Mouse (Mus musculus) limb, embryonic 15.5 days (tissue): ENCODE measurements around the gene Glb1l2. TPM values are rescaled to one million over a fixed set of nuclear protein-coding genes. Genes with fewer than 3 reads are reported as not detected.

ENCODE experiments used
- ATAC-seq: fragments of 200-750 bp; cut with Nextera tagmentation; 2 replicates; pipeline ENCODE4 v1.8.0; 2017; ENCODE audit warnings: low read depth, moderate TSS enrichment; ENCODE audit not compliant: insufficient number of reproducible peaks, low FRiP score, low TSS enrichment
- H3K27ac ChIP-seq: fragments of 300-500 bp; sonication (generic); 2 replicates; pipeline ENCODE4 v1.5.1; 2015; ENCODE audit warnings: moderate library complexity, mild to moderate bottlenecking, inconsistent platforms
- H3K27me3 ChIP-seq: fragments of 300-500 bp; sonication (generic); 2 replicates; pipeline ENCODE4 v1.6.1; 2015; ENCODE audit warnings: inconsistent platforms
- H3K36me3 ChIP-seq: fragments of 300-500 bp; sonication (generic); 2 replicates; pipeline ENCODE4 v1.6.1; 2015; ENCODE audit warnings: inconsistent platforms
- H3K4me1 ChIP-seq: fragments of 300-500 bp; sonication (generic); 2 replicates; pipeline ENCODE4 v1.6.1; 2015; ENCODE audit warnings: inconsistent platforms
- H3K4me2 ChIP-seq: fragments of 300-500 bp; sonication (generic); 2 replicates; pipeline ENCODE4 v1.6.1; 2015; ENCODE audit warnings: mild to moderate bottlenecking, inconsistent platforms
- H3K4me3 ChIP-seq: fragments of 300-500 bp; sonication (generic); 2 replicates; pipeline ENCODE4 v1.5.1; 2015; ENCODE audit warnings: mild to moderate bottlenecking, inconsistent platforms
- H3K9ac ChIP-seq: fragments of 300-500 bp; sonication (generic); 2 replicates; pipeline ENCODE4 v1.6.1; 2015; ENCODE audit warnings: inconsistent platforms
- H3K9me3 ChIP-seq: fragments of 300-500 bp; sonication (generic); 2 replicates; pipeline ENCODE4 v1.6.1; 2016; ENCODE audit warnings: inconsistent platforms
- WGBS: fragments of 180-500 bp; shearing (Covaris S2); methylation state at CpG from one replicate; pipeline ENCODE4 v1.1.7; 2015; 5-methylcytosine and 5-hydroxymethylcytosine counted together
- polyA plus RNA-seq: library from polyadenylated mRNA; unstranded; fragments of >200 nt; fragmentation: Nextera tagmentation; extraction: Ambion mirVana; gene quantifications from 2 replicates; pipeline ENCODE4 v1.2.1, GENCODE M21; 2015

Glb1l2 gene
- 4.7 and 5.9 TPM in 2 replicates for polyA plus RNA-seq

DNA sequence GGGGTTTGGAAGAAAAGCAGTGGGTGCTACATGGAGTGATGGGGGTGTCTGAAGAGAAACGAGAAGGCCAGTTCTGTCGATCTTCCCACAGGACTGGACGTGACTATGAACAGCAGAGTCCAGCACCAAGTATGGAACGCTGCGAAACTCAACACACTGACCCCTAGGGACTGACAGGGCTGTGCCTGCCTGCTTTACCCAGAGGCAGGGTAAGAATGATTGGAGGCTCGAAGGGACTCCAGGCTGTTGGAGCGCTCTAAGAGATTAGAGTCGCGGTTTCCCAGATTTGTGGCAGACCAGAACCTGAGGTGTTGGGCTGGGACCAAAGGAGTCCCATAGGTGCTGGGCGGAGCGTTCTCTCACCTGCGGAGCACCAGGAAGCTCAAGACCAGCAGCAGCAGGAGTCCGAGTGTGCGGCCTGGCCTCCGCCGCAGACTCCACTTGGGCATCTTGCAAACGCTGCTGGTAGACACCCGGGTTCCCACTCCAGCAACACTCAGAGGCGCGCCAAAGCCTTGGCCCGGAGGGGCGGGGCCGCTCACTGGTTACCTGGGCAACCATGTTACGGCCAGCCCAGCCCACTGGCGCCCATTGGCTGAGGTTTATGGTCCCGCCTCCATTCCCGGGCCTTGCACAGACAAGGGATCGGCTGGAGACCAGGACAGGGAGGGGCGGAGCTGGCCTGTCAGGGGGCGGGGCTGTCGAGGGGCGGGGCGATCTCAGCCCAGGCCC, at the start of gene Glb1l2:
Glb1l2 (minus strand) TSS at position 534 of the 732 bp plus-strand sequence.
- ATAC-seq, result peak; percentile 100
- peak within 1 kb of the TSS; percentile 42 for H3K9ac ChIP-seq
- peaks cover 11% of the 10 kb centered on the region for H3K4me1 ChIP-seq
- H3K27me3 ChIP-seq, result no peaks in the 10 kb centered on the region
- under 1% methylated on average over 33 of the region's 33 CpGs for WGBS
- H3K27ac ChIP-seq, result 0 out of 2 replicates have a peak within 1 kb of the TSS, but pooled peaks have one; percentile 11
- H3K36me3 ChIP-seq, result no peaks in the 10 kb centered on the region
- H3K9me3 ChIP-seq, result no peaks in the 10 kb centered on the region
- H3K4me3 ChIP-seq, result peak within 1 kb of the TSS; percentile 49
- H3K4me2 ChIP-seq, result peak within 1 kb of the TSS; percentile 89

DNA sequence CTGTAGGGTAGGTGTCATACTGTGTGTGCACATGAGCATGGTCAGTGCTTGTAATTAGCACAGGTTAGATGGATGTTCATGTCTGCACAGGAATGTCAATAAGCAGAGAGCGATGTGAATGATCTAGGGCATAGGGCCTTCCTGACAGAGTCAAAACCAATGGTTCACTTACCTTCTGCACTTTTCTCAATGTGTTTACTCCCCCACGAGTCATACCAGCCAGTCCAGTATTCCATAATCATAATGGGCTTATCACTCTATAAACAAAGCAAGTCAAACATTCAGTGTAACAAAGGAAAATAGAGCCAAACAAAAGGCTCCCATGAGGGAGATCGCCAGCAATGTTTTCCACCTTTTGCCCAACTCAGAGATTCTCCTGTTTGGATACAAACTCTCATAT, 24.8 kb upstream of the Glb1l2 start:
- Histone ChIP-seq H3K9me3 (no peaks in the 10 kb centered on the region), H3K36me3 (no peaks in the 10 kb centered on the region), H3K27ac (no peak overlapping the region), H3K4me3 (no peak overlapping the region), H3K9ac (no peak overlapping the region), H3K4me1 (no peaks in the 10 kb centered on the region), H3K4me2 (no peak overlapping the region), H3K27me3 (no peaks in the 10 kb centered on the region)
- ATAC-seq, result no peak
- 80% methylated on average over 3 of the region's 3 CpGs for WGBS

DNA sequence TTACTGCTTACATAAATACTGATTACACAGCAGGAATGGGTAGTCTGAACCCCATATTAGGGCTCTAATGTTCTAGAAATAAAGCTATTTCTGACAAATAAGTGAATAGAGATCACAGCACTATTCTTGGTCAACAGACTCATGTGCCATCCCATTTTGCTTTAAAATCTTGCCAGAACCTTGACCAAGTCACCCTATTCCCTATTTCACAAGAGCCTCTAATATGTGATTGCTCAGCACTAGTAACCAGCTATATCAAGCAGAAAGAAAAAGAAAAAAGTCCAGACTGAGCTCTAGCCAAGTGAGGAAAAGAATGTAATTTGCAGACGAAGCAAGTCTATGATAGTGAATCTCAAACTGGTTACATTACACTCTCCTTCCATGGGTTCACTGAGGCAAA, 13.7 kb upstream of the Glb1l2 start:
- 71% methylated on average over 1 of the region's 1 CpGs for WGBS
- ATAC-seq, result no peak
- no peak overlapping the region for H3K4me2 ChIP-seq
- no peak overlapping the region for H3K4me3 ChIP-seq
- H3K27ac ChIP-seq, result no peak overlapping the region
- H3K27me3 ChIP-seq, result no peaks in the 10 kb centered on the region
- H3K4me1 ChIP-seq, result no peaks in the 10 kb centered on the region
- H3K9ac ChIP-seq, result no peak overlapping the region
- no peaks in the 10 kb centered on the region for H3K9me3 ChIP-seq
- H3K36me3 ChIP-seq, result no peaks in the 10 kb centered on the region

DNA sequence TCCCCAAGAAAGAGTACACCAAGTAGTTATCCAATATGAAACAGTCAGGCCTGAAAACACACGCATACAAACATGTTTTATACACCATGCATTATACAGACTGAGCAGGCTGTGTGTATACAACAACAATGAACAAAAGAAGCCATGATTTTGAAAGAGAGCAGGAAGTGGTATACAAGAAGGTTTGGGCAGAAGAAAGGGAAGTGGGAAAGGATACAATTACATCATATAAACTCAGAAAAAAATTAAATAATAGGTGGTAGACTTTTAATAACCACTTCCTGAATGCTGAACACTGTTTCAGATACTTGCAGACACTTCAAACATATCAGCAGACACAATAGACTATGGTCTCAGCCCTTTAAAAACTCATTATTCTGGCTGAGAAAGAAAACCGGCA, 2.5 kb upstream of the Glb1l2 start:
- WGBS, result 80% methylated on average over 2 of the region's 2 CpGs

DNA sequence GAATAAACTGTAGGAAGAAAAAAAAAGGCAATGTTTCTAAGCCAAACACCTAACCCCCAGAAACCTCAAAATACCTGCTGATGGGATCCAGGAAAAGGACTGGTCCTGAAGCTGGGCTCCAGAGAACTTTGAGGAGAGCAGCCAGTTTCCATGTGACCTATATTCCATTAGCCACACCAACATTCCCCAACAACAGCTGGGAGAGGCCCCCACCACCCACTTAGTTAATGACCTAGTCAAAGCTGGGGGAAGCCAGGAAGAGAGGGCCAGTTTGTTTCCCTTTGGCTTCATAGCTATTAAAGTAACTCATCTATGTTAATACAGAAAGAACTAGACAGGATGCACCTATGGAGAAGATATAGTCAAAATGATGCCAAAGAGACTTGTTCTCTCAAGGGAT, 1.9 kb downstream of the Glb1l2 start:
- ATAC-seq, result no peak
- no peak overlapping the region for H3K27ac ChIP-seq

More for the DNA sequence above, 2.5 kb upstream of the Glb1l2 start:
- Histone ChIP-seq H3K4me1 (peaks cover 11% of the 10 kb centered on the region), H3K36me3 (no peaks in the 10 kb centered on the region), H3K27ac (no peak overlapping the region), H3K9me3 (no peaks in the 10 kb centered on the region), H3K9ac (no peak overlapping the region), H3K4me2 (no peak overlapping the region), H3K4me3 (no peak overlapping the region), H3K27me3 (no peaks in the 10 kb centered on the region)
- no peak for ATAC-seq

DNA sequence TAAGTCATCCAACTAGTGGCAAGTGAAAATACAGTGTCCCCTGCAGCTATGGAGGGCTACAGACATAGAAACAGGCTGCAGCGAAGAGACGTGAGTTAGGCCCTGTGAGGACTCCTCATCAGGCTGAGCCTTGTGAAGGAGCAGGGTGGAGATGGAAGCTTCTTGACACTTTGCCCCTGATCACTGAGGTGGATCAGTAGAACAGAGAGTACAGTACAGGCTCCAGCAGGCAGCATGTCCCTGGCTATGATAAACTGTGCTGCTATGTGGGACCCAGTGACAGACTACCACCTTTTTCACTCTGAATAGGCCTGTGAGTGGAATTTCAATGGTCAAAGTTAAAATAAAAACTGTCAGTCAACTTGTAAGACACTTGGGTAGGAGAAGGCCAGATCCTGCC, 5.9 kb downstream of the Glb1l2 start:
- no peak for ATAC-seq
- Histone ChIP-seq H3K4me2 (no peak overlapping the region), H3K9ac (no peak overlapping the region), H3K27ac (no peak overlapping the region), H3K36me3 (no peaks in the 10 kb centered on the region), H3K4me1 (no peaks in the 10 kb centered on the region), H3K9me3 (no peaks in the 10 kb centered on the region), H3K4me3 (no peak overlapping the region), H3K27me3 (no peaks in the 10 kb centered on the region)
- WGBS, result 88% methylated on average over 2 of the region's 2 CpGs

More for the DNA sequence above, 1.9 kb downstream of the Glb1l2 start:
- Histone ChIP-seq H3K4me3 (no peak overlapping the region), H3K4me1 (peaks cover 11% of the 10 kb centered on the region), H3K36me3 (no peaks in the 10 kb centered on the region), H3K9ac (no peak overlapping the region), H3K27me3 (no peaks in the 10 kb centered on the region), H3K9me3 (no peaks in the 10 kb centered on the region), H3K4me2 (no peak overlapping the region)

DNA sequence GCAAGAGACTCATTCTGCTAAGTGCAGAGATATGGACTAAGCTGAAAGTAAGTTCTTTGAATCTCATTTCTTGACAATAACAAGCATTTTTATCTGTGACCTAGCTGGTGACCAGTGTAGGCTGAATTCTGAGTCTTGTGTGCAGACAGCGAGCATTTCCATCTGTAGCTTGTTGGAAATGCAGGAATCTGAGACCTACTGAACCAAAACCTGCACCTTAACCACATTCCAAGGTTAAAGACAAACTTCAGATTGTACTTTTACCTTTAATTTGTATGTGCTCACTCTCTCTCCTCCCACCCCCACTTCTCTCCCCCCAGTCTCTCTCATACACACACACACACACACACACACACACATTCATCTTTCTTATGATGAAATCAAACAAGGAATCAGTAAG, 7.5 kb downstream of the Glb1l2 start:
- Histone ChIP-seq H3K9me3 (no peaks in the 10 kb centered on the region), H3K4me2 (no peak overlapping the region), H3K27ac (no peak overlapping the region), H3K36me3 (no peaks in the 10 kb centered on the region), H3K9ac (no peak overlapping the region), H3K27me3 (no peaks in the 10 kb centered on the region), H3K4me1 (no peaks in the 10 kb centered on the region), H3K4me3 (no peak overlapping the region)
- 80% methylated on average over 1 of the region's 1 CpGs for WGBS
- no peak for ATAC-seq

DNA sequence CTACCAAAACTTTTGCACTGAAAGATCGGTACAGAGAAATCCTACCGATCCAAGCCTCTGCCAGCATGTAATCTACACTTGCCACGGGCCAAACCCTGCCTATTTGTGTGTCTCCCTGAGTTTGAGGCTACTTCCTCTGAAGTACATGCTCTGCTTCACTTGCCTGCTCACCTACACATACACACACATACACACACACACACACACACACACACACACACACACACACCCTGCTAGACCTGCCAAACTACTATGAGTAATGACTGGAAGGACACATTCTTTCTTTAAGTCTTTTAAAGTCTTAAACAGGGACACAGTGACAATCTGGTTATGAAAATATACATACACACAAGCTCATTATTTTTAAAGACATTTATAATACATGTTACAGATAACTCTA, 8.1 kb downstream of the Glb1l2 start:
- no peak overlapping the region for H3K4me3 ChIP-seq
- no peaks in the 10 kb centered on the region for H3K27me3 ChIP-seq
- H3K4me2 ChIP-seq, result no peak overlapping the region
- no peak overlapping the region for H3K9ac ChIP-seq
- 74% methylated on average over 3 of the region's 3 CpGs for WGBS
- no peaks in the 10 kb centered on the region for H3K4me1 ChIP-seq
- no peaks in the 10 kb centered on the region for H3K36me3 ChIP-seq
- H3K9me3 ChIP-seq, result no peaks in the 10 kb centered on the region
- ATAC-seq, result no peak
- no peak overlapping the region for H3K27ac ChIP-seq

DNA sequence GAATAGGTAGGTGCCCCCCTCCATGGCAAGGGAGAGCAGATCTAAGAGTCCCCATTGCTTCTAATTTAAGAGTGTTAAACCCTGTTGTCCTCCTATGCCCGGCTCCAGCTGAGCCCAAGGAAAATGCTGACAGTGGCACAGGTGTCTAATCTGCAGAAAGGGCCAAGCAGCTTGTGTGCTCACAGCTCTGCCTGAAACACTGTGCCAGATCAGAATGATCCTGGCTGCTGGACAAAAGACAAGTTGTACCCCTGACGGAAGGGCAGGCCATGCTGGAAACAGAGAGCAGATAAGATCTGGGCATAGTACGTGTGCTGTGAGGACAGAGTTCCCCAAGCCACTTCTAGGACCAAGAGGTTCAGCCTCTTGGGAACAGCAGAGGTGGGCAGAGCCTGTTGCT, 13.4 kb downstream of the Glb1l2 start:
- Histone ChIP-seq H3K9me3 (no peaks in the 10 kb centered on the region), H3K9ac (no peak overlapping the region), H3K27ac (no peak overlapping the region), H3K4me2 (no peak overlapping the region), H3K4me1 (no peaks in the 10 kb centered on the region), H3K4me3 (no peak overlapping the region), H3K36me3 (no peaks in the 10 kb centered on the region), H3K27me3 (no peaks in the 10 kb centered on the region)
- 80% methylated on average over 3 of the region's 3 CpGs for WGBS
- no peak for ATAC-seq

DNA sequence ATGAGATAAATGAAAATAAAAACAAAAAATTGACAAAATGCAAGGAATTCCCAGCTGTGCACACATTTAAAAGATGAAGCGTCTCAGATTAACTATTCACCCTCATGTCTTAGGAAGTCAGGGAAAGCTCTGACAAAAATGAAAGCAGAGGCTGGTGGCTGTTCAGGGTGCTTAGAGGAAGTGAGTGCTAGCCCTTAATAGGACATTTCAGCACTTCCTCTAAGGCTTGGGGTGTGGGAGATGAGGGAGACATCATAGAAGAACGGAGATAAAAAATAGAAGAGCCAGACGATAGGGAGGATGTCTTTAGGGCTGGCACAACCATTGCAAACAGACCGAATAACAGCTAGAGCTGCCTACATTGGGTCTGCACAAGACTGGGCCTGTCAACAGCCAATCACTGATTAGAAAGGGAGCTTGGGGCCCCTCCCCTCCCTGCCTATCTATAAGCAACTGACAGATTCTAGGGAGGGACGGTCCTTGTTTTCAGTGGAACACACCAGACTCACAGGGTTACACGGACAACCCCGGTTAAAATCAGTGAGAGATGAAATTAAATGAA, 22.8 kb downstream of the Glb1l2 start:
- Histone ChIP-seq H3K4me1 (no peaks in the 10 kb centered on the region), H3K4me3 (no peak overlapping the region), H3K27ac (no peak overlapping the region), H3K4me2 (no peak overlapping the region), H3K9ac (no peak overlapping the region), H3K36me3 (no peaks in the 10 kb centered on the region), H3K9me3 (no peaks in the 10 kb centered on the region), H3K27me3 (no peaks in the 10 kb centered on the region)
- no peak for ATAC-seq
- WGBS, result 59% methylated on average over 7 of the region's 7 CpGs

DNA sequence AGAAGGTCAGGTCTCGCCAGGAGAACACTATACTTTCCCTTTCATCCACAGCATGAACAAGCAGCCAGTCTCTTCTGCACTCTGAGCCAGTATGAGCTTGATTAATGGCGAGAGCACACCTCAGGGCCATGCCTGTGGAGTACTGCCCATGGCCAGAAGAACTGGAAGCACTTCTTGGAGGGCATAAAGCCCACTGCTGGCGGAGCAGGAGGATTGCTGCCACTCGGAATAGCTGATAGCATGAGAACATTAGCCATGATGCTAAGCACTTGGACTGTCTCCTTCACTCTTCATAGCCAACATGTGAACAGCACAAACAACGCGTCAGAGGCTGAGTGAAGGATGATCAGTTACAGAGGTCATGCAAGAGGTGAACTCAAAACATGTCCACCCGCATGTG, 27.8 kb downstream of the Glb1l2 start:
- Histone ChIP-seq H3K27ac (no peak overlapping the region), H3K4me1 (no peaks in the 10 kb centered on the region), H3K4me3 (no peak overlapping the region), H3K9ac (no peak overlapping the region), H3K36me3 (no peaks in the 10 kb centered on the region), H3K4me2 (no peak overlapping the region), H3K9me3 (no peaks in the 10 kb centered on the region), H3K27me3 (no peaks in the 10 kb centered on the region)
- no peak for ATAC-seq
- 80% methylated on average over 7 of the region's 7 CpGs for WGBS

DNA sequence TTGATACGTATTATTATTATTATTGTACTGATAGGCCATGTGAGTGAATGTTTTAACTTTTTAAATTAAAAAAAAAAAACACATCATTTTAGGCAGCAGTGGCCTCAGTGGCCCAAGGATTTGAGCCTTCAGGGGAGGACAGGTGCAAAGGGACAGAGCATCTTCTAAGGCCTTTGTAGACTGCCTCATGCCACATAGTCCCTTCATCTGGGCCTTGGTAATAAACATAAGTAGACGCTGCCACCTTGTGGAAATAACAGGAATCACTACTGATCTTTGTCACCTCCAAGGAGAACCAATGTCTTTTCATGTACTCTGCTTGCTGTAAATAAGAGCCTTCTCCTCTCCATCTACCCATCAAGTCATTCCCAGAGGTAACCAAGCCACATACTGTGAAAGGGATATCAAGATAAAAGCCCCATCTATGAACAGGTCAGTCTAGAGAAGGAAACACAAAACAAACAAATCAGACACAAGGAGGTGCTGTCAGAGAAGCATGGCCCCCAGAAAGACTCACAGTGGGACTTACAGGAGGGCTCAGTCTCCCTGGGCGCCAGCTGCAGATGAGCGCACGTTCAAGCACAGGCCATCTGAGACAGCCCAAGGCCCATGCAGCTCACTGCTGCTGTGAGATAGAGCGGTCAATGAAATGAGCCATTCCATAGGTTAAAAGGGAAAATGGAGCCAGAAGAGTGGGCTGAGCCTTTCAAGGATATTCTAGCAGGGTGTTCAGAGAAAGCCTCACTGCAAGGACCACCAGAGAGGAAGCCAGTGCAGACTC, 30.0 kb downstream of the Glb1l2 start:
- 68% methylated on average over 6 of the region's 6 CpGs for WGBS
- Histone ChIP-seq H3K9me3 (no peaks in the 10 kb centered on the region), H3K9ac (no peak overlapping the region), H3K27ac (no peak overlapping the region), H3K27me3 (no peaks in the 10 kb centered on the region), H3K4me1 (no peaks in the 10 kb centered on the region), H3K4me2 (no peak overlapping the region), H3K36me3 (no peaks in the 10 kb centered on the region), H3K4me3 (no peak overlapping the region)
- no peak for ATAC-seq
